Mouse (Mus musculus): ENCODE results near the gene Elavl1.

DNA sequence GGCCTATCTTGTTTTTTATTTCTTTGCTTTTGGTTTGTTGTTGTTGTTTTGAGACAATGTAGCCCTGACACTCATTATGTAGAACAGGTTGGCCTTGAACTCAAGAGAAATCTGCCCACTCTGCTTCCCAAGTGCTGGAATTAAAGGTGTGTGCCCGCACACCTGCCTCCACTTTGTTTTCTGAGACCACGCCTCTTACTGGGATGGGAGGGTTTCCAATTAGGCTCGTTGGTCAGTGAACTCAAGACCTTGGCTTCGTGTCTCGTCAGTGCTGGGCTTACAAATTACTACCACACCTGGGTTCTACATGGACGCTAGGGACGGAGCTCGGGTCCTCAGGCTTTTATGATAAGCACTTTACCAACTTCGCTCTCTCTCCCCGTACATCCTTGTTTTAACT, 30.2 kb upstream of the Elavl1 start:
- no peak for TF ChIP-seq CTCF (IDR thresholded peaks at IDR 0.05; ENCODE audit: control insufficient read depth, insufficient read depth, insufficient replicate concordance, low read depth, low read length)
- no peak for TF ChIP-seq POLR2A (IDR thresholded peaks at IDR 0.05; ENCODE audit: control insufficient read depth, low read depth, low read length)
